Mouse (Mus musculus) brain, embryonic 14.5 days (tissue): ENCODE results near the gene Atp6v1a. TPM values are rescaled to one million over a fixed set of nuclear protein-coding genes. Genes with fewer than 3 reads are reported as not detected.

Experiments used
- DNase-seq: peaks from one replicate; pipeline ENCODE4 v3.0.0-alpha.2; 2011; ENCODE audit warnings: low read depth
- CTCF ChIP-seq: fragments of 200-500 bp; IDR thresholded peaks from 2 replicates; pipeline ENCODE4 v1.5.1; 2012; ENCODE audit warnings: inconsistent platforms, mild to moderate bottlenecking, moderate library complexity, borderline replicate concordance; ENCODE audit not compliant: insufficient read depth, insufficient read length; ENCODE audit errors: extremely low read depth
- POLR2A ChIP-seq: fragments of 200-500 bp; IDR thresholded peaks from 2 replicates; pipeline ENCODE4 v1.6.1; 2012; ENCODE audit warnings: mild to moderate bottlenecking, inconsistent platforms, borderline replicate concordance; ENCODE audit not compliant: poor library complexity, insufficient read depth, insufficient read length, severe bottlenecking; ENCODE audit errors: extremely low read depth
- polyA plus RNA-seq: library from polyadenylated mRNA; depleted of rRNA; stranded (reverse); fragments of >200 nt; gene quantifications from 2 replicates; pipeline ENCODE4 v1.2.3, GENCODE M21; 2012

Gene Atp6v1a
- polyA plus RNA-seq, 1 experiment: 84.2 TPM

DNA sequence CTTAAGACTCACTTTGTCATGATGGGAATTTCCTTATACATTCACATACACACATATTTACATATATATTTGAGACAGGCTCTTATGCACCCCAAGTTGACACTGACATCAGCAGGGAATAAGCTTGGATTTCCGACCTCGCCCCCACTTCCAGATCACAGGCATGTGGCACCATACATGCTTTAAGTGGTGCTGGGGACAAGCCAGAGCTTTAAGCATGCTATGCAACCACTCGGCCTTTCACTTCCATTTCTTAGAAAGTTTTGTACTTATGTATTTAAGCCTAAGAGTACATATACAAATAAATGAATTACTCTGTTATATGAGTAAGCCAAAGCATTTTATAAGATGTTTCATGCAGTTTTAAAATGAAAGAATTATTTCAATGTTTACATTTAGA, 6.3 kb downstream of the Atp6v1a start:
- DNase-seq: no peak
- no peak for TF ChIP-seq POLR2A
- TF ChIP-seq CTCF: no peak

DNA sequence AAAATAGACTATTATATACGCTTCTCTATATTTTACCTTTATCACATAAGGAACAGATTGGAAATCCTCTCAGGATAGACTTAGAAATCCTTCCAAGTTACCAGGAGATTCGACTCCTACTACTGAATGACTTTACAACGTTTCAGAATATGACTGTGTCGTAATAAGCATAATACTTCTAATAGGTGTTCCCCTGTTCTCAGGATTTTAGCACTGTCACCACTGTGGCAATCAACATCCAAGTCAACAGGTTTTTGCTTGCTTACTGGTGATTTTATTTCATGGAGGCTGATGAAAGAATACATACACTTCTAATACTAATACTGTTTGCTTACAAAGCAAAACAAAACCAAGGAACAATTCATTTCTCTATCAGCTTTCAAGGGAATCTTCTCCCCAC, 7.2 kb downstream of the Atp6v1a start:
- no peak for TF ChIP-seq CTCF
- no peak for TF ChIP-seq POLR2A
- DNase-seq: no peak

DNA sequence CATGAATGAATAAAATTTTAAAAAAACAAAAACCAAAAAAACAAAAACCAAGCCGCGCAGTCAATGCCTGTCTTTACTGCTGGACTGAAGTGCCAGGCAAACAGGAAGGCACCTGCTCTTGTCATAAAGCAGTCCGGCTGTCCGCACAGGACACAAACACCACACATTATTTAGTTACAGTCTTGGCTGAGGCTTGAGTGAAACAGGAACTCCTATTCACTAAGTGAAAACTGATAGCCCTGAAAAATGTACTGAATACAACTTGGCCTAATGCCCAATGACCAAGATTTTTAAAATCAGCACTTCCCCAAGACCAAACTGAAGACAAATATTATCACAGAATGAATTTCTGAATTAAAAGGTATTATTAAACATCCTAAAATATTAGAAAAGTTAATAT, 13.1 kb downstream of the Atp6v1a start:
- no peak for DNase-seq
- TF ChIP-seq CTCF: no peak
- TF ChIP-seq POLR2A: no peak

DNA sequence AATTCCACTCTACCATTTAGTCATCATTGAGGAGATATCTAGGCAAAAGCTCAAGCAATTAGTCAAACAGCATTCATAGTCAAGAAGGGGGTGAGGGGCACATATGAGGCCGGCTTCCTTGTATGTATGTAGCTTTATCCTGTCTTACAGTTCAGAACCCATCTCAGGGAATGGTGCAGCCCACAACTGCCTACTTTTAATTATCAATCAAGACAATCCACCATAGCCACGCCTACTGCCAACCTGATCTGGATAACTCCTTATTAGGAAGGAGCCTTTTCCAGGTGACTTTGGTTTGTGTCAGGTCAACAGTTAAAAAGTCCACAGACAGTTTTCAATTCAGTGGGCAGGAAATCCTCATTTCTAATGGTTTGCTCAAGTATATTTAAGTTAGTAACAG, 14.1 kb downstream of the Atp6v1a start:
- no peak for DNase-seq
- TF ChIP-seq CTCF (no peak), POLR2A (no peak)

DNA sequence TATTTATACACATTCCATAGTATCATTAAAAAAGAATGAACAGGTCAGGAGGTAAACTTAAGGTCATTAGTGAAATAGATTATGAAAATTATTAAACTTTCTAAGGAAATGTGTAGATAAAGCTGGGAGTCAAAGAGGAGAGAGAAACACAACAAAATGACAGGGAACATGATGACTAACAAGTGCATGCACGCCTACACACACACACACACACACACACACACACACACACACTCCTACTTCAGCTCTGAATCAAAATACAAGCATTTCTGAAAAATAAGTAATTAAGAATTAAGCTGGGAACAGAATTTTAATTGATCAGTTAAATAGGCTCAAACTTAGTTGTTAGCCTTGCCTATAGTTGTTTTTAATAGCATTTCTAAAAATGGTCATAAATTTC, 14.8 kb downstream of the Atp6v1a start:
- no peak for DNase-seq
- TF ChIP-seq POLR2A (no peak), CTCF (no peak)

DNA sequence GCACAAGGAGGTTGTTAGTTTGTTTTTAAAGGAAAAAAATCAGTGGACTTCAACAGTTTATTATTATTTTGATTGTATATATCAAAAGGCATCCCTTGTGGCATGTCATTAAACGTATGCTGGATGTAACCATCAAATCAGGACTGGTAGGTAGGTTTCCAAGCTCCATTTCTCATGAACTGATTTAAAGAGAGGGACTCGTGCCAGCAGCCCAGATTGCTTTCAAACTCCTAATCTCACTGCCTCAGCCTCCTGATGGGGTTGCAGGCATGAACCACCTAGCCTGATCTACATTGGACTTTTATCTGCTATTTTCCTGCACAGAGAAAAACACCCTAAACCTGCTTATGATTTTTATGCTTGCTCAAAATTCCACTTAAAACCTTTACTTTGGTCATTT, 15.7 kb downstream of the Atp6v1a start:
- TF ChIP-seq POLR2A (no peak), CTCF (no peak)
- DNase-seq: no peak

DNA sequence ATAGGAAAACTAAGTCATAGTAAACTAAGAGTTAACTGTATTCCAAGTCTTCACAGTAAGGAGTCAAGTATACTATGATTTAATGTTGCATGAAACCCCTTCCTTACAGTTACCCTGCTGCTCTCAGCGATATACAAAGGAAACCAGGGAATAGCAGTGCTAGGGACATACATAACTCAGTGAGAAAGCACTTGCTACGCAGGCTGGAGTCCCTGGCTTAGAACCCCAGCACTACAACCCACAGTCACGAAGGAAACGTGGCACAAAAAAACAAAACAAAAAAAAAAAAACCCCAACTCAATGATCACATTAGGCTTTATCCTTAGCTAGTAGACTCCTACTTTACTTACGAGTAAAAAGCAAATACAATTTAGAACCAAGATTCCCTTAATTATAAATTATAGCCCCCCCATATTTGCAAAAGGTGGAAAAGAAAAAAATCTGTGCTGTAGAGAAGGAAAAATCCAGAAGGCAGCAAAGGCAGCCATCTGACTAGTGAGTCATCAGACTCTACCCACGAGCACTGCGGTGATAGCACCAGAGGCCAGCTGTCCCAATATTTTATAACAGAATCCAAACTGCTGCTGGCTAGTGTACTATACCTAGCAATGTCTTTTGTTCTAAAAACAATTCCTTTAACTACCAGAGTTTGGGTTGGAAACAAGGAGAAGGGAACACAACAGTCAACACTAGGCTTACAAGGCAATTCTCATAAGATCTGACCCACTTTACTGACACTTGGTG, 16.4 kb downstream of the Atp6v1a start:
- TF ChIP-seq POLR2A (no peak), CTCF (no peak)
- DNase-seq: no peak

DNA sequence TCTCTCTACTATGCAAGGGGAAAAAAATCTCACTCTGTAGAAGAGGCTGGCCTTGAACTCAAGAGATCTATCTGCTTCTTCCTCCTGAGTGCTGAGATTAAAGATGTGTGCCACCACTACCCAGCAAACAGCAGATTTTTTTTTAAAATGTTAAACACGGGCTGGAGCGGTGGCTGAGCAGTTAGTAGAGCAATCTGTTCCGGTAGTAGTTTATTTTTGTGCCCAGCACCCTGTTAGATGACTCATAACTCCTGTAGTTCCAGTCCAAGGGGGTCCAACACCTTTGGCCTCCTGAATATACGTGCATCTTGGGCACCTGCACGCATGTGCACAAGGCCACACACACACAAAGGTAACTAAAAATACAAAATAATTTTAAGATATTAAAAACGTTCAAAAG, 16.9 kb downstream of the Atp6v1a start:
- TF ChIP-seq POLR2A (no peak), CTCF (no peak)
- DNase-seq: no peak

DNA sequence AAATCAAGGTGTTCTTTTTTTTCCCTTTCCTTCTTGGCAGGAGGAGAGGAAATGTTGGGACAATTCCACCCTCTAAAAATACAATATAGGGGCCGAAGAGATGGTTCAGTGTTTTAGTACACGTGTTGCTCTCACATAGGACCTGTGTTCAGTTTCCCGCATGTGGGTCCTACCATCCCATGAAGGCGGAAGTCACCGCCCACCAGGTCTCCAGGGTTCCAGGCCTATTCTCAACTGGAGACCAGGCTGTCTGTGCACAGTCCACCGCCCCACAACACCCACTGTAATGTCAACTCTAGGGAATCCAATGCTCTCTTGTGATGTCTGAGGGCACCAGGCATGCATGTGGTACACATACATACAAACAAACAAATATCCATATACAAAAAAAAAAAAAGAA, 17.4 kb downstream of the Atp6v1a start:
- TF ChIP-seq CTCF (no peak), POLR2A (no peak)
- no peak for DNase-seq

DNA sequence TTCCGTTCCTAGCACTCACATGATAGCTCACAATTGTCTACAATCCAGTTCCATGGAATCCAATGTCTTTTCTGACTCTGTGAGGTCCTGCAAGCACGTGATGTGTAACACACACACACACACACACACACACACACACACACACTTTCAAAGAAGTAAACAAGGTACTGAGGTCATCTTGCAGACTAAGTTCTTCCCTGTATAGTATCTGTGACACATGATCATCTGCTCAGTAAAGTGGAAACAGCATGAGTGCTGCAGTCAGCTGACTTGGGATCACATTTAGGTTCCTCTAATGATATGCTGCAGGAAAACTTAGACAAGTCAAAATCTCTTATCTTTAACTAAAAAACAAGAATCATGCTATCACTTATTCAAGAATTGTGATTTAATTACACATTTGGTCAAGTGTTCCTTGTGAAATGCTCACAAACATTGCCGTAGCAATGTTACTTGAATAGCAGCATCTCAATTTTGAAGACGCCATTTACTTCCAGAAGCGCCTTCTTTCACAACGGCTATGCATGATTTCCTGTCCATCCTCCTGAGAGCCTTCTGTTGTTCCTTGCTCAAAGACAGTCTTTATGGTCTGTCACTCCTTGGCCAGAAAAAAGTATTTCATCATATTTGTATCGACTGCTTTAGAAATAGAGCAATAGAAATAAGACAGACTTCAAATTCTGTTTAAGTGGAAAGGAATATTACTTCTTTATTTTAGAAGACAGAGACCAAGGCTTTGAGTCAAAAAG, 19.6 kb downstream of the Atp6v1a start:
- no peak for TF ChIP-seq CTCF
- TF ChIP-seq POLR2A: no peak

DNA sequence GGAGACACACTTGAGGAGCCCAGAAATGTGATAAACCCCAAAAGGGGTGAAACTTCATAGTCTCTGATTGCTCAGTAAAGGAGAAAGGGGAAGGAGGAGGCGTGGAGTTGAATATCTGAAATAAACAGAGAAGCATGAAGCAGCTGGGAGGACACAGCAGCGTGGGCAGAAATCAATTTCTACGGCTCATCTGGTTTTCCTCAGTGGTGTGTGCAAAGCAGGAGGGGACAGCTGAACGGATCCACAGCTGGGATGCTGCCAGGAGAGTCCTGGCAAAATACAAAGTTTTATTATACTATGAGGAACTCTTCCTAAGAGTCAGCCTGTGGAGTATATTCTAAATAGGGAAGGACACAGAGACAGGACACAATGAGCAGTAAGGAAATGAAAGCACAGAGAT, 30.5 kb downstream of the Atp6v1a start:
- TF ChIP-seq POLR2A: no peak
- TF ChIP-seq CTCF: no peak
- DNase-seq: no peak

More for the DNA sequence above, 19.6 kb downstream of the Atp6v1a start:
- DNase-seq: no peak

DNA sequence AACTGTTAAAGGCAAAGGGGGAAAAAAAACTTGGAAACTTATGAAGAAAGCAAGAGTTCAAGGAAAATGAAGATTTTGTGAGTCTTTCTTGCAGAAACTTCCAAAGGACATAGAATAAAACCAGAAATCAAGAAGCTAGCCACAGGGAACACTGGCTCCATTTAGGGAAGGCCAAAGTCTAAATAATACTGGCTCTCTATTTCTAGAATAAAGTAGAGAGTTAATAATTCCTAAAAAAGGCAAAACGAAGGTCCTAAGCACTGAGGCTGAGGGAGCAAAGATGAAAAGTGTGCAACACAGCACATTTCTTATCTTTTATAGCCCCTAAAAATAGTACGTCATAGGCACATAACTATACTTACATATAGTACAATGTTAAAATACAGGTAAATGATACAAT, 34.3 kb downstream of the Atp6v1a start:
- TF ChIP-seq CTCF (no peak), POLR2A (no peak)
- no peak for DNase-seq
